Mouse (Mus musculus) small intestine, adult 2 months (tissue): ENCODE data around the gene Ube4a. TPM values are rescaled to one million over a fixed set of nuclear protein-coding genes. Genes with fewer than 3 reads are reported as not detected.
A peak's percentile ranks its signal among the peaks of the same experiment; 100 is the strongest.

ENCODE experiments used
- H3K27ac ChIP-seq: fragments of 200-500 bp; 2 replicates; pipeline ENCODE4 v1.5.1; 2012; ENCODE audit warnings: low read depth, low read length, control low read depth, inconsistent platforms; ENCODE audit not compliant: insufficient read depth
- H3K27me3 ChIP-seq: fragments of 200-500 bp; 2 replicates; pipeline ENCODE4 v1.6.1; 2012; ENCODE audit warnings: mild to moderate bottlenecking, moderate library complexity, low read length, inconsistent platforms; ENCODE audit not compliant: control insufficient read depth, insufficient read depth
- H3K36me3 ChIP-seq: fragments of 200-500 bp; 2 replicates; pipeline ENCODE4 v1.6.1; 2012; ENCODE audit warnings: mild to moderate bottlenecking, low read length, control low read depth, inconsistent platforms; ENCODE audit not compliant: control insufficient read depth, insufficient read depth
- H3K4me1 ChIP-seq: fragments of 200-500 bp; 2 replicates; pipeline ENCODE4 v1.6.1; 2012; ENCODE audit warnings: low read length, inconsistent platforms, mixed read lengths; ENCODE audit not compliant: control insufficient read depth, insufficient read depth, insufficient read length
- H3K4me3 ChIP-seq: fragments of 200-500 bp; 2 replicates; pipeline ENCODE4 v1.5.1; 2012; ENCODE audit warnings: low read depth, mild to moderate bottlenecking, control low read depth, inconsistent platforms, low read length, moderate library complexity
- CTCF ChIP-seq: fragments of 200-500 bp; IDR thresholded peaks from 2 replicates; pipeline ENCODE4 v1.5.1; 2012; ENCODE audit warnings: low read depth, mild to moderate bottlenecking, control low read depth, inconsistent platforms, low read length, moderate library complexity, mixed read lengths; ENCODE audit not compliant: insufficient replicate concordance, insufficient read length; ENCODE audit errors: extremely low read depth
- POLR2A ChIP-seq: fragments of 200-500 bp; IDR thresholded peaks from 2 replicates; pipeline ENCODE4 v1.6.1; 2012; ENCODE audit warnings: low read depth, mild to moderate bottlenecking, control low read depth, inconsistent platforms, low read length, moderate library complexity
- WGBS: fragments of 180-500 bp; shearing (Covaris S2); methylation state at CpG from one replicate; pipeline ENCODE4 v1.1.7; 2018; 5-methylcytosine and 5-hydroxymethylcytosine counted together
- polyA plus RNA-seq: library from polyadenylated mRNA; depleted of rRNA; stranded (reverse); fragments of >200 nt; gene quantifications from 2 replicates; pipeline ENCODE4 v1.2.3, GENCODE M21; 2012

The Ube4a gene
- polyA plus RNA-seq, 1 experiment, result 7.1 TPM

GRCm38 (mm10) chr9:44921543-44921942 is 43.9 kb downstream of the Ube4a start:
- TF ChIP-seq POLR2A, result no peak
- TF ChIP-seq CTCF, result no peak
- Histone ChIP-seq H3K27me3 (no peaks in the 10 kb centered on the region), H3K36me3 (peaks cover 3% of the 10 kb centered on the region), H3K27ac (no peak overlapping the region), H3K4me1 (no peaks in the 10 kb centered on the region), H3K4me3 (no peak overlapping the region)
- WGBS, result 83% methylated on average over 2 of the region's 2 CpGs

GRCm38 (mm10) chr9:44921123-44921468 is 44.3 kb downstream of the Ube4a start:
- Histone ChIP-seq H3K36me3 (peaks cover 3% of the 10 kb centered on the region), H3K4me1 (no peaks in the 10 kb centered on the region), H3K27ac (peak overlapping the region; percentile 77), H3K4me3 (peak overlapping the region; percentile 97; the same call in 1 of the 2 replicates), H3K27me3 (no peaks in the 10 kb centered on the region)
- WGBS, result 1% methylated on average over 8 of the region's 8 CpGs
- no peak for TF ChIP-seq CTCF
- no peak for TF ChIP-seq POLR2A

DNA sequence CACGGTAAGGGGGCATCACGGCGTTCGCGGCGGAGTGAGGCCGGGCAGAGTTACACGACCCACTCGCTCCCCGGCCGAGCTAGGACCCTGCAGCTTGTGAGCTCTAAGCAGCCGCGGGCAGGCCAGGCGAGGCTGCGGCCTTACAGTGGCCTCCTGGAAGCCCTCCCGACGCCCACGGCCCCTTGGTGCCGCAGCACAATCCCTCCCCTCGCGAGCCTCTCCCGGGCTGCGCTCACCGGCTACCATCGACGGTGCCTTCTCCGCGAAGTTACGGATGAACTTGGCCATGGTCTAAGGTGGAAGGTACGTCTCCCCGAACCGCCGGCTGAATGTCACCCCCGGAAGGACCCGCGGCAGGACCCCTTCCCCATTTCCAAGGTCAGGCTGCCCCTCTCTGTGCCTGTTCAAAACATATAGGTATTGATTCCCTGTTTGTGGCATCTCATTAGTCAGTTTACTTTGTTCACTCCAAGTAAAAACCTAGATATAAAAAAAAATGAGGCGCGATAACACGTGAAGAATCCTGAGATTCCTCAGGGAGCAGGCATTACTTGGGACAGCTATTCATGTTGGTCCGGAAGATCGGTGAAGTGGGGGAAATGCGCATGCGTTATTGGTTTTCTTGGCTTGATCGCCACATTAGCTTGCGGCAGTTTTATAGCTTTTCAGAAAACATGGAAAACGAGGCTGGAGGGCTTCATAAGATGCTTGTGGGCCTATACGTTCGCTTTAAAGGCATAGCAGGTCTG is 44.9 kb downstream of the Ube4a start, which contains the start of gene Atp5l:
TSS of gene Atp5l (minus strand) at position 369 of the 749 bp plus-strand sequence.
- no peaks in the 10 kb centered on the region for H3K27me3 ChIP-seq
- peak within 1 kb of the TSS; percentile 77 for H3K27ac ChIP-seq
- TF ChIP-seq POLR2A, result peak; percentile 38; the same call in 1 of the 2 replicates
- no peak for TF ChIP-seq CTCF
- no peaks in the 10 kb centered on the region for H3K4me1 ChIP-seq
- peak within 1 kb of the TSS; percentile 97 for H3K4me3 ChIP-seq
- WGBS, result under 1% methylated on average over 48 of the region's 48 CpGs
- H3K36me3 ChIP-seq, result no peaks in the 10 kb centered on the region; the same call in 1 of the 2 replicates

- 20% methylated on average over 2 of the region's 2 CpGs for WGBS
- Histone ChIP-seq H3K27ac (peak overlapping the region; percentile 77), H3K27me3 (no peaks in the 10 kb centered on the region), H3K4me1 (no peaks in the 10 kb centered on the region), H3K36me3 (no peaks in the 10 kb centered on the region), H3K4me3 (peak overlapping the region; percentile 97)
- no peak for TF ChIP-seq POLR2A
- TF ChIP-seq CTCF, result no peak
Observed at GRCm38 (mm10) chr9:44919606-44920005, 45.8 kb downstream of the Ube4a start.

- H3K4me1 ChIP-seq, result peaks cover 5% of the 10 kb centered on the region; the same call in 1 of the 2 replicates
- no peaks in the 10 kb centered on the region for H3K27me3 ChIP-seq
- peaks cover 10% of the 10 kb centered on the region for H3K36me3 ChIP-seq
- TF ChIP-seq CTCF (peak; percentile 20; the same call in 1 of the 2 replicates), POLR2A (no peak)
- no peak overlapping the region for H3K27ac ChIP-seq
- 19% methylated on average over 1 of the region's 1 CpGs for WGBS
- no peak overlapping the region for H3K4me3 ChIP-seq
Observed at GRCm38 (mm10) chr9:44916196-44916595, 49.2 kb downstream of the Ube4a start.

GRCm38 (mm10) chr9:44914706-44915105 is 50.7 kb downstream of the Ube4a start:
- Histone ChIP-seq H3K27me3 (no peaks in the 10 kb centered on the region), H3K36me3 (peaks cover 15% of the 10 kb centered on the region), H3K27ac (no peak overlapping the region), H3K4me1 (peaks cover 5% of the 10 kb centered on the region; the same call in 1 of the 2 replicates), H3K4me3 (no peak overlapping the region)
- TF ChIP-seq CTCF (no peak), POLR2A (no peak)
- WGBS, result 20% methylated on average over 4 of the region's 4 CpGs

- TF ChIP-seq POLR2A (no peak), CTCF (no peak)
- Histone ChIP-seq H3K27me3 (no peaks in the 10 kb centered on the region), H3K27ac (no peak overlapping the region), H3K4me3 (no peak overlapping the region), H3K4me1 (peaks cover 5% of the 10 kb centered on the region; the same call in 1 of the 2 replicates), H3K36me3 (peaks cover 15% of the 10 kb centered on the region)
- 76% methylated on average over 4 of the region's 4 CpGs for WGBS
Observed at GRCm38 (mm10) chr9:44911365-44911764, 54.0 kb downstream of the Ube4a start.

- no peaks in the 10 kb centered on the region for H3K27me3 ChIP-seq
- H3K4me3 ChIP-seq, result no peak overlapping the region
- no peak for TF ChIP-seq POLR2A
- H3K4me1 ChIP-seq, result no peaks in the 10 kb centered on the region
- no peak overlapping the region for H3K27ac ChIP-seq
- 51% methylated on average over 4 of the region's 4 CpGs for whole genome bisulfite sequencing
- peaks cover 4% of the 10 kb centered on the region; the same call in 1 of the 2 replicates for H3K36me3 ChIP-seq
Observed at GRCm38 (mm10) chr9:44905620-44906019, 59.8 kb downstream of the Ube4a start.
